Mouse (Mus musculus): ENCODE data around the gene Traf7. TPM values are rescaled to one million over a fixed set of nuclear protein-coding genes. Genes with fewer than 3 reads are reported as not detected.

The Traf7 gene
- total RNA-seq, 1 experiment from 2014 or later = 85.4 TPM

DNA sequence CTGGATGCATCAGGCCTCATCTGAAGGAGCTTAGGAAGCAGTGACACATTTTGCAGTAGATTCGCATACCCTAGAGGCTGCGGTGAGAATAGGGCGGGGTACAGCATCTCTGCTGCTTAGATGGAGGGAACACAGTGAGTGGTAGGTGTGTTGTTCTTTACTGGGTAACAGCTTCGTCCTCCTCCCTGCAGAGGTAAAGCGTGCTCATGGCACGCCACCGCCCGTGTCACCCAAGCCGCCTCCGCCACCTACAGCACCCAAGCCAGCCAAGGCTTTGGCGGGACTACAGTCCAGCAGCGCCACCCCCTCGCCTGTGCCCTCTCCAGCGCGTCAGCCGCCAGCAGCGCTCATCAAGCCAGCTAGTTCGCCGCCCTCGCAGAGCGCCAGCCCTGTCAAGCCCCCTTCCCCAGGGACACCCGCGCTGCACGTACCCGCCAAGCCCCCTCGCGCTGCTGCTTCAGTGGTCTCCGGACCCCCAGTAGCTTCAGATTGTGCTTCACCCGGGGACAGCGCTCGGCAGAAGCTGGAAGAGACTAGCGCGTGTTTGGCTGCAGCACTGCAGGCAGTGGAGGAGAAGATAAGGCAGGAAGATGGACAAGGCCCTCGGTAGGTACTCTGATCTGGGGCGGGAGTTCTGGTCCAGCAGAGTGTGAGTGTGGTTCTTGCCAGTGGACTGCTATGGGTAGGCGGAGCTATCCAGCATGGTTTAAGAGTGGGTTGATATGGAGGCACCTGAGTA, 21.2 kb downstream of the Traf7 start:
- peak; percentile 65 for DNase-seq

DNA sequence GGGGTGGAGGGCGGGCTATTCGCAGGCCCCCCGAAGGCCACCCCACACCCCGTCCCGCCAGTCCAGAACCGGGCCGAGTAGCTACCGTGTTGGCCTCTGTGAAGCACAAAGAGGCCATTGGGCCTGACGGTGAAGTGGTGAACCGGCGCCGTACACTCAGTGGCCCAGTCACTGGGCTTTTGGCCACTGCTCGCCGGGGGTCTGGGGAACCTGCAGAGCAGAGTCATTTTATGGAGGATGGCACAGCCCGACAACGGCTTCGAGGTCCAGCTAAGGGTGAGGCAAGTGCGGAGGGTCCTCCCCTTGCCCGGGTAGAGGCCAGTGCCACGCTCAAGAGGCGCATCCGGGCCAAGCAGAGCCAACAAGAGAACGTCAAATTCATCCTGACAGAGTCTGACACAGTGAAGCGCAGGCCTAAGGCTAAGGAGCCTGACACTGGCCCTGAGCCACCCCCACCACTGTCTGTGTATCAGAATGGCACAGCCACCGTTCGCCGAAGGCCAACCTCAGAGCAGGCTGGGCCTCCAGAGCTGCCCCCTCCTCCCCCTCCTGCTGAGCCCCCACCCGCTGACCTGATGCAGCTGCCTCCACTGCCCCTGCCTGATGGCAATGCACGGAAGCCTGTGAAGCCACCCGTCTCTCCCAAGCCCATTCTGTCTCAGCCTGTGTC, 22.3 kb downstream of the Traf7 start:
- DNase-seq = no peak

DNA sequence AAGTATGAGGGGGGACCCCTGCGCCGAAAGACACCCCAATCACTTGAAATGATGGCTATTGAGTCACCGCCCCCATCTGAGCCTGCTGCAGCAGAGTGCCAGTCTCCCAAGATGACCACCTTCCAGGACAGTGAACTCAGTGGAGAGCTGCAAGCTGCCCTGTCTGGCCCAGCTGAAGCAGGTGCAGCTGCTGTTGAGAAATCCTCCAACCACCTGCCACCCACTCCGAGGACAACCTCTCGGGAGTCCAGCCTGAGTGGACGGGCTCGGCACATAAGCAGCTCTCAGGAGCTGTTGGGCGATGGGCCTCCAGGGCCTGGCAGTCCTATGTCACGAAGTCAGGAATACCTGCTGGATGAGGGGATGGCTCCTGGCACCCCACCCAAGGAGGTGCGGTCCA, 23.7 kb downstream of the Traf7 start:
- DNase-seq = no peak

DNA sequence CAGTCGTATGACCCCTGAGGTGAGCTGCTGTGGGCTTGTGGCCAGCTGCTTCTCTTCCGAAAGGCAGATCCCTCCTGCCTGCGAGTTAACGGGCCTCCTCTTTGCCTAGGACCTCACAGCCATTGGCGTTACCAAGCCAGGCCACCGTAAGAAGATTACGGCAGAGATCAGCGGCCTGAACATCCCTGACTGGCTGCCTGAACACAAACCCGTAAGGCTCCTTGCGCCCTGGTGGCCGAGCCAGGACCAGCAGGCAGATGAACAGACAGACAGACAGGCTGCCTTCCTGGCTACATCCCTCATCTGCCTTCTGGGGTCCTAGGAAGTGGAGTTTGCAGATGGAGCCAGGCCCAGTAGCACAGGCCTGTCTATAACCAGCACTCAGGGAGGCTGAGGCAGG, 25.5 kb downstream of the Traf7 start:
- no peak for DNase-seq

DNA sequence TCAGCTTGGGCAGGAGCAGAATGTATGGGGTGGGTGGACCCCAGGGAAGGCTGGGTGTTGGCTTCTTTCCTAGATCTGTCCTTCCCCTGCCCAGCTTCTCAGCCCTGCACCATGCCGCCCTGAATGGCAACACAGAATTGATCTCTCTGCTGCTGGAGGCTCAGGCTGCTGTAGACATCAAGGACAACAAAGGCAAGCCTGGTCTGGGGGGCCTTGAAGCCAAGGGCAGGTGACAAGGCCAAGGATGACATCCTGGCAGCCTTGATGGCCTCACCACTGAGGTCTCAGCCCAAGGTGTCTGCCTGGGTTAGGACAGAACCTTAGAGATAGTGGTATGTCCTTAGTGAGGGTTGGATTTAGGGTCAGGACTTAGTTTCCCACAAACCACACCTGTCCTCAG, 31.7 kb downstream of the Traf7 start:
- DNase-seq = peak; percentile 48

DNA sequence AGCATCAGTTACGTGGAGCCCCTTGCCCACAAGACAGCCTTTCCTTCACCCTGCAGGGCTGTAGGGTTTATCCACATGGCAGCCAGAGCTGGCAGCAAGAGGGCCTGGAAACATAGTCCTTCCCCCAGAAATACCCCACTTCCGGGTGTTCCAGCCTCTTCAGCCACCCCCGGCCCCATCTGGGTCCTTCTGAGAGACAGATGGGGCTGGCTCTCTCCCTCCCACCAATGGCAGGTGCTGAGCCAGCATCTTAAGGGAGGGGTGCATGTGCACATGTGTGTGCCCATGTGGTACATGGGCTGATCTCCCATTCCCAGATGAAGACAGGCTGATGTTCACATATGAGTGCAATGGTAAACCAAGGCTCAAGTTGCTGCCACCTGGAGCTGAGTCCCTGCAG, 32.3 kb downstream of the Traf7 start:
- DNase-seq = no peak

DNA sequence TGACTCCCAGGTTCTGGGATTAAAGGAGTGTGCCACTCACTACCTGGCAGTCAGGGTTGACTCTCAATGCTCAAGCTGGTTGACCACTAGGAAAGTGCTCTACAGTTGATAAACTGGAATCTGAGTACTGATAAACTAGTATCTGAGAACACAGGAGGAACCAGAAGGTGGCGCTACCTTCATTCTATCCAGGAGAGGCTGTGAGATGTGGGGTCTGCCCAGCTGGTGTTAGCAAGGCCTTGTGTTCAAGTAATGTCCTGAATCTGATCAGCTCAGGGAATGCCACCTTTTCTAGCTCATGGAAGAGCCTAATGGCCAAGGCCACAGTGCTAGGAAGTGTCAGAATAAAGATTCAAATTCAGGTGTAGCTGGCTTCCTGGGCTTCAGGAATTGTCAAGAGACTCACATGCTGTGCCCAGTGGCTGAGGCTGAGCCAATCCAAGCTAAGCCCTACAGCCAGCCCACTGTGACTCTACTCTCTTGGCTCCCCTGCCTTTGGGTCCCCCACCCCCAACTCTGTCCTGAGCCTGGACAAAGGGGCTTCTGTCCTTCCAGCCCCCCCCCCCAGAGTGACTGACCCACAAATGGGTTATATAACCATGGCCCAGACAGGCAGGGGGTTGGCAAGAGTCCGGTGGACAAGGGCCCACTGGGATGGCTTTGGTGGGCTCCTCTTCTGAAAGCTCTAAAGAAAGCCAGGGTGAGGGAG, 33.0 kb downstream of the Traf7 start:
- peak; percentile 78 for DNase-seq

DNA sequence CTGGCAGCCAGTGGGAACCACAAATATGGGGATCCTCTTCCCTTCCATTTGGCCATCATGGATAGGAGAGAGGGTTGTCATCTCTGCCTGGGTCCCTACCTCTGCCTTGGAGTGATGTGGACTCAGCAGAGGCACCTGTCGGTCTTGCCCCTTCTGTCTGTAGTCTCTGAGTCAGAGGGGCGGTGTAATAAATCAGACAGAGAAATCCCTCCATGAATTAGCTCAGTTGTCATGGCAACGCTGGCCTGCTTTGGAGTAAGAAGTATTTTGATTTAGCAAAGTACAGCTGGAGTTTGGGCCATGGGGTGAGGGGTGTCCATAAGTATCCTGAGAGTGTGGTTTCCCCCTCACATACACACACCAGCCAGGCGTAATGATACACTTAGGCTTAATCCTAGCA, 37.3 kb downstream of the Traf7 start:
- peak; percentile 50 for DNase-seq

DNA sequence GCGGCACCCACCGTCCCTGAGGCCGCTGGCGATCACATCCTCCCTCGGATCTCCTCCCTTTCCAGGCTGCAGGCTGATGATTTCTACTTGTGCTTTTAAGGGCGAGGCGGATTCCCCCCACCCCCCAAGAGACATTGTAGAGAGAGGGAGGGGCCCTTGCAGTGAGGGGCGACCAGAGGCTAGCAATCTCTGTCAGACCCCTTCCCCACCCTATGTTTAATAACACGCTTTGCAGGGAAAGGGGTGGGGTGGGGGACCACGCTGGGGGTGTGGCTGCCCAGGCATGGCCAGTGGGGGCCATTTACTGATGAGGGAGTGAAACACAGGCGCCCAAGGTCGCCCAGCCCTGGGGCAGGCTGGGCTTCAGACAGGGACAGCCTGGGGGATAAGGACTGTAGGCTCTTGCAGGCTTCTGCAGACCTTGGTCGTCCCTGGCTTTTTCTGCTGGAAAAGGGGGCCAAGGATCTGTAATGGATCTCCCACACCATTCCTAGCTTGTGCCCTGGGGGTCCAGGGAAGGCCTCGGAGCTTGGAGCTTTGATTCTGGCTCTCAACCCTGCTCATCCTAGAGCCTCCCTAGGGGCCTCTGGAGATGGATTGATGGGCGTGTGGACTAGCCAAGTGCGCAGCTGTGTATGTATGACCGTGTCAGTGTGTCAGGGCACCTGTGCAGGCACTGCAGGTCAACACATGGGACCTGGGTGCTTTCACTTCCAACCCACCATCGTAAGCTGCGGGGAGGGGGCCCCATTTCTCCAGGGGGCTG, 38.3 kb downstream of the Traf7 start:
- DNase-seq = peak; percentile 63

DNA sequence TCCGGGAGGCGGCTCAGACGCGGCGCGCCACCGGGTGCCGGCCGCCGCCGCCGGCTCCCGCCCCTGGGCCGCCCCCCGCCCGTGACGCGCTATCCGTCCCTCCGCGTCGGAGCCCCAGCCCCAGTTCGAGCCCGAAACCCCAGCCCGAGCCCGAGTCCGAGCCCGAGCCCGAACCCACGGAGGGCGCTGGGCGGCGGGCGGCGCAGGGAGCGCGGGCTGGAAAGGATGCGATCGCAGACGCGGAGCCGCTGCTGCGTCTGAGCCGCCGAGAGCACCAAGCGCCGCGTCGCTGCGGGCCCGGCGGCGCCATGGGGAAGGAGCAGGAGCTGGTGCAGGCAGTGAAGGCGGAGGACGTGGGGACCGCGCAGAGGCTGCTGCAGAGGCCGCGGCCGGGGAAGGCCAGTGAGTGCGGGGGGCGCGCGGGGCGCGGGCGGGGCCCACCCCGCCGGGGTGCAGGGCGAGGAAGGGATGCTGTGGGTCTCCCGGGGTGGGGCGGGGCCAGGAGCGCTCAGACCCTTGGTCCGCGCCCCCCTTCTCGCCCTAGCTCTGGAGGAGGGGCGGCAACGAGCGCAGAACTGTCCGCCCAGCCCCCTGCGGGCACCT, 39.0 kb downstream of the Traf7 start:
- DNase-seq = peak; percentile 59

DNA sequence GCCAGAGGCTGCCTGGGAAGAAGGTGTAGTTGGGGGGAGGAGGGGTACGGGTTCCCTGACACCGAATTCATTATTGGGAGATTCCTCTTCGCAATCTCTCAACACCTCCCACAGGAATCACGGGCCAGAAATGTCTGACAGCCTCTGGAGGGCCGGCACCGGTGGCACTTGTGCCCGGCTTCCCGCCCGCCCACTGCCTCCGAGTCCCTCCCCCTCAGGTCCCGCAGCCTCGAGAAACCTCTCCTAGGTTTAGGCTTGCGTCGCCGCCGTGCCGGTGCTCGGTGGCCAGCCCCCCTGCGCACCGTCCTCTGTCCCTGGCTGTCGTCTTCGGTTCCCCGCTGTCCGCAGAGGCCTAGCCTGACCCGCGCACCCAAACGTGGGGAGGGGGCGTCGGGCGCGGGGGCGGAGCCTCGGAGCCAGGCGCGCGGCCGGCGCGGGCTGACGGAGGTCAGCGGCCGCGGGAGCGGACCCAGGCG, 39.5 kb downstream of the Traf7 start, which contains the start of gene Caskin1:
Caskin1 (plus strand) TSS at position 416 of the 476 bp plus-strand sequence.
- DNase-seq = peak; percentile 71

DNA sequence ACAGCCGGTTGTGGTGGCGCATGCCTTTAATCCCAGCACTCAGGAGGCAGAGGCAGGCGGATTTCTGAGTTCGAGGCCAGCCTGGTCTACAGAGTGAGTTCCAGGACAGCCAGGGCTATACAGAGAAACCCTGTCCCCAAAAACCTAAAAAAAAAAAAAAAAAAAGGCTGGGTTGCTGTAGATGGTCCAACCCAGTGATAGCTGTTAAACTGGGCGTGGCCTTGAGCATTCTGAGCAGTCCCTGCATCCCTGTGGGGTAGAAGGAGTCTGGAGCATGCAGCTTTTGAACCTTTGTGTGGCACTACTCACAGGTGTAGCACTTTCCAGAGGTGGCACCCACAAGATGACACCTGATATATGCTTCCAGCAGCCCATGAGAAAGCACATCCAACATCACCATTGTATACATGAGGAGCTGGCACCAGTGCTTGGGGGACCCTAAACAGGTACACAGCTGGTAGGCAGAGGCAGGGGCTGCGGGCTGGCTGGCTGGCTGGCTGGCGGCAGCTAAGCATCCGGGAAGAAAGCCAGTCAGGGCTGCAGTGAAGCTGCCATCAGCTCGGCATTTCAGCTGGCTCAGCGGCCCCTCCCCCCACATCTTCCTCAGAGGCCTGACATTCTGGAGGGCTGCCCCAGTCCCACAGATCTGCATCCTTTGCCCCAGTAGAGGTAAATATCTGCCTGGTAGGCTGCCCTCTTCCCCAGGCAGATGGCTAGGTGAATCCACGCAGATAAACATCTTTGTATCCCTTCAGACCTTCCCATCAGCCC, 42.5 kb downstream of the Traf7 start:
- DNase-seq = no peak

DNA sequence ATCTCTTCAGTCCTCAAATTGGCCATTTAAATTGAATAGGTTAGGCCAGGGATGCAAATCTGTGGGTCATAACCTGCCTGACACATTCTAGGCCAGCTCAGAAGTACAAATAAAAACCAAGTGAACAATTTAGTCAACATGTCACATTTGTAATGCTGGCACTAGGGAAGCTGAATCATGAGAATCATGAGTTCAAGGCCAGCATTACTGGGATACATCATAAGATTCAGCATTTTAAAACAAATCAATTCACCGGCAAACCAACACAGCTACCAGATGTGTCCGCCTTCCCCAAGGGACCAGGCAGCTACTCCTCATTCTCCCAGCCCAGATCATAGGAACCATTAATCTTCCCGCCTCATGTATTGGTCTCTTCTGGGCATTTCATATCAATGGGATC, 44.2 kb downstream of the Traf7 start:
- no peak for DNase-seq

DNA sequence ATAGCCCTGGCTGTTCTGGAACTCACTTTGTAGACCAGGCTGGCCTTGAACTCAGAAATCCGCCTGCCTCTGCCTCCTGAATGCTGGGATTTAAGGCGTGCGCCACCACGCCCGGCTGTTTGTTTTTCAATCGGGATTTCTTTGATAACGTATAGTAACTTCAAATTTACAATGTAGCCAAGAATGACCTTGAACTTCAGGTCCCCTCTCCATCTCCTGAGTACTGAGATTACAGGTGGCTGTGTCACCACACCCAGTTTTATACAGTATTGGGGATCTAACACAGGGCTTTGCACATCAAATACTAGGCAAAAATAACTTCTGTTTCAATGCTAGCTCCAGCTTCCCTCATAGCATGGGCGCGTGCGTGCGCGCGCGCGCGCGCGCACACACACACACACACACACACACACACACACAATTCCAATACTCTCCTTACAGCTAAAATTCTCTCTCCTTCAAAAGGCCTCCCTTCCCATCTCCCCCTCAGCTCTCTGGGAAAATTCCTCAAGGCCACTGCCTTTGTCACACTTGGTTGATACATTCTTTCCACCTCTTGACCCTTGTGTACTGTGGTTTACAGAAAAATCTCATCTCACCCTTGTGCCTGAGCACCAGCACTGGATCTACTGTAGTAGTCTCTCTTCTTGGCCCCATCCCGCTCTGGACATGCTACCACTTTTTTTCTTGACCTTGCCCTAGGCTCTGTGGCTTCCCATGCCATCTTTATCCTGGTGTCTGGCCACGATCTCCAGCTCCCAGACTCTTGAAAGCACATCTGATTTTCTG, 46.5 kb downstream of the Traf7 start:
- no peak for DNase-seq

DNA sequence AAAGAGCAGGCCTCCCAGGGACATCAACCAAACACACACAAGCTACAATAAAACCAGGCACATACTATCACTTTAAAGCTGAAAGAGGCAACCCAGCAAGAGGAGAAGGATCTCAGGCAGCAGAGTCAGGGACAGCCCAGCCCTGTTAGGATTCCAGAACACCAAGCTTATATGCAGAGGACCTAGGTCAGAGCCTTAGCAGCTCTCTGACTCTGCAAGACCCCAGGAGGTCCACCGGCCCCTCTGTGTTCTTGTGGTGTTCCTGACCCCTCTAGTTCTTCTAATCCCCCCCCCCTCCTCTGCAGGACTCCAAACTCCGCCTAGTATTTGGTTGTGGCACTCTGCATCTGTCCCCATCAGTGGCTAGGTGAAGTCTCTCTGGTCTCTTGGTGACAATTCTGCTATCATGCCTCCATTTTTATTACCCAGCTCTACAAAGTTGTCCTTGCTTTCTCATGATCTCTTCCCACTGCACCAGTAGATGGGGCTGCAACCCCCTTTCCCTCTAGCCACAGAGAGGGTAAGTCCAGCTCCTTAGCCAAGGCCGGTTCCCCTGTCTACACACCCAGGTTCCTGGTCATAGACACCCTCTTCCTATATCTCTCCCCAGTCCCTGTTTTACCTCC, 47.4 kb downstream of the Traf7 start:
- DNase-seq = no peak

DNA sequence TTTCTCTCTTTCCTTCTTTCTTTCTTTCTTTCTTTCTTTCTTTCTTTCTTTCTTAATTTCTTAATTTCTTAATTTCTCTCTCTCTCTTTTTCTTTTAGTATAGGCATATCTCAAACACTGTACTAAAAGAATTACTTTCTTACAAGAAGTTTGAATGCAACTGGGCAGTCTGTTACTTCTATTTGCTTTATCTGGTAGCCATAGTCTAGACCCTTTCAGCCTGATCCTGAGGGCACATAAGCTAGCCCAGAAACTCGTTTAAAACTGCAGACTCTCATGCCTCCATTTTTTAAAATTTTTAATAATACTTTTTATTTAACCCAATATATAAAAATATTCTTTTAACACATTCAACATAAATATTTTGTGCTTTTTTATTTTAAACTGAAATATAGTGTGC, 48.3 kb downstream of the Traf7 start:
- DNase-seq = no peak

DNA sequence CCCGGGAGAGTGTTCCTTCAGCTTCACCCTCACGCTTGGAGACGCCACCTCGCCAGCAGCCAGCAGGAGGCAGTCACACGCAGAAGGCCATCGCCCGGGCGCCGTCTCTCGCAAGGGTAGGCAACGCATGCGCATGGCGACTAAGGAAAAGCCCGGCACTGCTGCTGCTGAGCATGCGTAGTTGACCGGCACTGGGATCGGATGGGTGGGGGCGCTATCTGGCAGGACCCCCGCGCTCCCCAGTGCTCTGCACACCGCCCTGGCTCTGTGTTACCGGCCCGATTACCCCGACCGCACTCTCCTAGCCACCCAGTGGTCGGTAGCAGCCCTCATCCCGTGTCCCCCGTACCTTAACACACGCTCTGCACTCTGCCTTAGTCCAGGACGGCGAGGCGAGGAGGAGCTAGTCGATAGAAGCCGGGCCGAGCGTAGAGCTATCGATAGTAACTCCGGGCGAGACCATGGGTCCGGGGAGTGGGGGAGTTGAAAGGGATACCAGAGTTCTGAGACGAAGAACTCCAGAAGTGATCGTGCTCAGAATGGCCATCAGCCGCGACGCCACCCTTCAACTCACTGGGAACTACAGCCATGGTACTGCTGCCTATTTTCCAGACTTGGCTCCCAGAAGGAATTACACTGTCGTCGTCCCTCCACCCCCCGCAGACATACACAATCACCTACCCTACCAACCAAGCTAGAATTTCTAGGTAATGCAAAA, 48.9 kb downstream of the Traf7 start, which contains the start of gene Mlst8:
Mlst8 (minus strand) TSS at position 416 of the 718 bp plus-strand sequence.
- peak; percentile 99 for DNase-seq

DNA sequence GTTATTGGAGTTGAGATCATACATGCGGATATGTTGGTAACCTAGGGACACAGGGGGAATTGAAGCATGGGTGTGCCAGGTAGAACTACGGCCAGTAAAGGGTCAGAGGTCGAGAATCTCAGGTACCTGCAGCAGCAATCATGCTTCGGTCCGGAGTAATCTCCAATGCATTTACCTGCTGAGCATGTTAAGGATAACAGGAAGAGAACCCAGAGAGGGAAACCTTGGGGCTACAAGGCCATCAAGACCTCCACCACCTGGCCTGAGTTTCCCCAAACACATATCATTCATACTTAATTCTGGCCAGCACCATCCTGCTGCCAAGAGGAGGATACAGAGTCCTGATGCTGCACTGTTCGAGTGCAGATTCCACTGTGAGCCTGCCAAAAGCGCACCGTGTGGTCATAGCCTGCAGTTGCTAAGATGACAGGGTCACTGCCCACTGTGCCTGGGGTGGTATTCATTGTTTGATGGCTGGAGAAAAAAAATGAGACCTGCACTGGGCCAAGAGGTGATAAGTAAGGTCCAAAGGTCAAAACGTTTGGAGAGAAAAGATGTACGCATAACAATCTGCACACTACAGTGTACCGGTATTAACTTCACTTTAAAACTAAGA, 49.6 kb downstream of the Traf7 start:
- DNase-seq = no peak
